Mouse (Mus musculus) adrenal gland, adult (tissue): Measurements from ENCODE around the gene Tshz3.
A peak's percentile ranks its signal among the peaks of the same experiment; 100 is the strongest.

Experiments
- DNase-seq, 2 experiments: peaks; one replicate each; pipeline ENCODE4 v3.0.0; 2022 to 2023; ENCODE audit warnings: low spot score in 1 of 2; ENCODE audit not compliant: inconsistent age in 2 of 2

Gene Tshz3

GRCm38 (mm10) chr7:36696406-36697117 is 1.4 kb upstream of the Tshz3 start:
- peak; percentile 69 to 87 for DNase-seq

GRCm38 (mm10) chr7:36697118-36697855 is 631 bp upstream of the Tshz3 start:
- DNase-seq, result peak; percentile 69 to 86

GRCm38 (mm10) chr7:36698589-36698946 is 650 bp downstream of the Tshz3 start:
- DNase-seq, result peak in 1 of 2 experiments; percentile 24

- peak in 1 of 2 experiments; percentile 46 for DNase-seq
Observed at GRCm38 (mm10) chr7:36699001-36699987, 1.4 kb downstream of the Tshz3 start.

- DNase-seq, result no peak
Observed at GRCm38 (mm10) chr7:36706636-36707035, 8.7 kb downstream of the Tshz3 start.

- no peak for DNase-seq
Observed at GRCm38 (mm10) chr7:36707266-36707665, 9.3 kb downstream of the Tshz3 start.

- DNase-seq, result peak; percentile 32 to 62
Observed at GRCm38 (mm10) chr7:36707681-36708350, 9.9 kb downstream of the Tshz3 start.

GRCm38 (mm10) chr7:36708823-36709222 is 10.9 kb downstream of the Tshz3 start:
- no peak for DNase-seq

GRCm38 (mm10) chr7:36709239-36709638 is 11.3 kb downstream of the Tshz3 start:
- peak in 1 of 2 experiments; percentile 45 for DNase-seq

- no peak for DNase-seq
Observed at GRCm38 (mm10) chr7:36709974-36710373, 12.1 kb downstream of the Tshz3 start.

- no peak for DNase-seq
Observed at GRCm38 (mm10) chr7:36710387-36710786, 12.5 kb downstream of the Tshz3 start.

GRCm38 (mm10) chr7:36711766-36712165 is 13.8 kb downstream of the Tshz3 start:
- no peak for DNase-seq

GRCm38 (mm10) chr7:36714323-36714722 is 16.4 kb downstream of the Tshz3 start:
- DNase-seq, result no peak

GRCm38 (mm10) chr7:36717192-36717591 is 19.3 kb downstream of the Tshz3 start:
- DNase-seq, result no peak

GRCm38 (mm10) chr7:36720830-36721229 is 22.9 kb downstream of the Tshz3 start:
- DNase-seq, result peak in 1 of 2 experiments; percentile 41

GRCm38 (mm10) chr7:36736303-36737050 is 38.6 kb downstream of the Tshz3 start:
- DNase-seq, result no peak

GRCm38 (mm10) chr7:36751480-36751879 is 53.6 kb downstream of the Tshz3 start:
- no peak for DNase-seq

GRCm38 (mm10) chr7:36767501-36768092 is 69.7 kb downstream of the Tshz3 start:
- DNase-seq, result no peak

GRCm38 (mm10) chr7:36773086-36773485 is 75.2 kb downstream of the Tshz3 start:
- DNase-seq, result no peak

GRCm38 (mm10) chr7:36776956-36777355 is 79.0 kb downstream of the Tshz3 start:
- DNase-seq, result peak; percentile 15 to 74
